Mouse (Mus musculus): Measurements from ENCODE around the gene Zc3h4. TPM values are rescaled to one million over a fixed set of nuclear protein-coding genes. Genes with fewer than 3 reads are reported as not detected.

Gene Zc3h4
- polyA plus RNA-seq, 1 experiment: 13.6 TPM

DNA sequence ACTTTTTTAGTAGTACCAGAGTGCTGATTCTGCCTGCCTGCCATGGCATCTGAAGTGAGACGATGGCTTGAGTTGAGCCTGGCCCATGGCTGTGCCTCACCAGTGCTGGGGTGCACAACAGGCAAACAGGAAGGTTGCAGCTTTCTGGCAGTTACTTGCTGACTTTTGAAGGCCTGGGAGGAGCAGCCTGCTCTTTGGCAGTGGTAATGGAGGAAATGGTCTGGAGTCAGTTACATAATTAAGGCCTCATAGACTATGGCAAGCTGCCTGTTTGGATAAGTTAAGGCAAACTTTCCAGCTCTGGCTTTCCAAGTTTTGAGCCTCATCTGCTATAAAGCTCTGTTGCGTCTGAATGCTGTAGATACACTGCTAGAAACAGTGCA, 4.4 kb downstream of the Zc3h4 start:
- Histone ChIP-seq H3K9me3 (ENCODE audit: control insufficient read depth, low read length) (no peaks in the 10 kb centered on the region), H3K36me3 (ENCODE audit: control insufficient read depth) (peaks cover 73% of the 10 kb centered on the region), H3K4me1 (ENCODE audit: control insufficient read depth) (peaks cover 66% of the 10 kb centered on the region), H3K27me3 (ENCODE audit: control insufficient read depth) (no peaks in the 10 kb centered on the region), H3K4me3 (replicated peaks) (peak overlapping the region; percentile 90)
- no peak for TF ChIP-seq TAL1 (IDR thresholded peaks at IDR 0.05; ENCODE audit: low read length)
- TF ChIP-seq GATA1 (IDR thresholded peaks at IDR 0.05; ENCODE audit: low read length): no peak

GRCm38 (mm10) chr7:16405516-16406351, 5.0 kb downstream of the Zc3h4 start:
- Histone ChIP-seq H3K4me3 (replicated peaks) (peak overlapping the region; percentile 90), H3K36me3 (ENCODE audit: control insufficient read depth) (peaks cover 79% of the 10 kb centered on the region), H3K9me3 (ENCODE audit: control insufficient read depth, low read length) (no peaks in the 10 kb centered on the region), H3K4me1 (ENCODE audit: control insufficient read depth) (peaks cover 69% of the 10 kb centered on the region), H3K27me3 (ENCODE audit: control insufficient read depth) (no peaks in the 10 kb centered on the region)
- TF ChIP-seq TAL1 (IDR thresholded peaks at IDR 0.05; ENCODE audit: low read length): peak; percentile 59
- TF ChIP-seq GATA1 (IDR thresholded peaks at IDR 0.05; ENCODE audit: low read length): peak; percentile 70

- Histone ChIP-seq H3K36me3 (ENCODE audit: control insufficient read depth) (peaks cover 91% of the 10 kb centered on the region), H3K4me3 (replicated peaks) (peak overlapping the region; percentile 37), H3K9me3 (ENCODE audit: control insufficient read depth, low read length) (no peaks in the 10 kb centered on the region), H3K27me3 (ENCODE audit: control insufficient read depth) (no peaks in the 10 kb centered on the region), H3K4me1 (ENCODE audit: control insufficient read depth) (peaks cover 82% of the 10 kb centered on the region)
- TF ChIP-seq GATA1 (IDR thresholded peaks at IDR 0.05; ENCODE audit: low read length) (no peak), TAL1 (IDR thresholded peaks at IDR 0.05; ENCODE audit: low read length) (no peak)
Measured at GRCm38 (mm10) chr7:16406978-16407377, 6.3 kb downstream of the Zc3h4 start.

DNA sequence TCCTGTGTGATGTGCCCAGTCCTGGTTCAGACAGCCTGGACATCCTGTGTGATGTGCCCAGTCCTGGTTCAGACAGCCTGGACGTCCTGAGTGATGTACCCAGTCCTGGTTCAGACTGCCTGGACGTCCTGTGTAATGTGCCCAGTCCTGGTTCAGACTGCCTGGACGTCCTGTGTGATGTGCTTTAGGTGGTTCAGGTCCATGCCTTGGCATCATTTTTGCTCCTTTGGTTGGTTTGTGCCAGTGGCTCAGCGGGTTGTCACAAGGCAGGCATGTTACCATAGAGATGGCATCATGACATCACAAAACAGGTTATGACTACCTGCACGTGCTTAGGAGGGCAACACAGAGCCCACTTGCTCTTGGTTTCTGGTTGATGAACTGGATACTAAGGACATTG, 10.4 kb downstream of the Zc3h4 start:
- peaks cover 83% of the 10 kb centered on the region for H3K4me1 ChIP-seq (ENCODE audit: control insufficient read depth)
- peaks cover 96% of the 10 kb centered on the region for H3K36me3 ChIP-seq (ENCODE audit: control insufficient read depth)
- H3K4me3 ChIP-seq (replicated peaks): no peak overlapping the region
- no peak for TF ChIP-seq GATA1 (IDR thresholded peaks at IDR 0.05; ENCODE audit: low read length)
- no peaks in the 10 kb centered on the region for H3K9me3 ChIP-seq (ENCODE audit: control insufficient read depth, low read length)
- H3K27me3 ChIP-seq (ENCODE audit: control insufficient read depth): no peaks in the 10 kb centered on the region

GRCm38 (mm10) chr7:16412220-16412896, 11.6 kb downstream of the Zc3h4 start:
- peaks cover 97% of the 10 kb centered on the region for H3K36me3 ChIP-seq (ENCODE audit: control insufficient read depth)
- no peaks in the 10 kb centered on the region for H3K27me3 ChIP-seq (ENCODE audit: control insufficient read depth)
- H3K4me3 ChIP-seq (replicated peaks): no peak overlapping the region
- peaks cover 79% of the 10 kb centered on the region for H3K4me1 ChIP-seq (ENCODE audit: control insufficient read depth)
- H3K9me3 ChIP-seq (ENCODE audit: control insufficient read depth, low read length): no peaks in the 10 kb centered on the region
- TF ChIP-seq TAL1 (IDR thresholded peaks at IDR 0.05; ENCODE audit: low read length) (no peak), GATA1 (IDR thresholded peaks at IDR 0.05; ENCODE audit: low read length) (no peak)

DNA sequence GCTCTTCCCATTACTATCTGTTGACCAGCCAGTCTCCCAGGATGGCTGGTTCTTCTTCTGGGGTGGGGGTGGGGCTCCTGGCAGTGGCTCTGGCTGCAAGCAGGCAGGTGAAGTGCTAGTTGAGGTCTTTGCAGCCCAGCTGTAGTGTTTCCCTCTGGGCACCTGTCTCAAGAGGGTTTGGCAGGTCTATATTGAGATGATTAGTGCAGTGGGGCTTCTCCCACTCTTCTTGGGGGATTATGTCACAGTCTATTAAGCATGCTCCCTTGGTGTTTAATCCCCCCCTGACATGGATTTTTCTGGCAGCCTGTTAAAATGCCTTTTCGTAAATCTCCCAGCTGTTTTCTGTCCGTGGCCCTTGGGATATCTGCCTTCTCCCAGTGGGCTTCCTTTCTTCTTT, 12.2 kb downstream of the Zc3h4 start:
- peaks cover 74% of the 10 kb centered on the region for H3K4me1 ChIP-seq (ENCODE audit: control insufficient read depth)
- H3K36me3 ChIP-seq (ENCODE audit: control insufficient read depth): peaks cover 97% of the 10 kb centered on the region

GRCm38 (mm10) chr7:16415426-16415825, 14.7 kb downstream of the Zc3h4 start:
- Histone ChIP-seq H3K4me3 (replicated peaks) (no peak overlapping the region), H3K4me1 (ENCODE audit: control insufficient read depth) (peaks cover 60% of the 10 kb centered on the region), H3K36me3 (ENCODE audit: control insufficient read depth) (peaks cover 100% of the 10 kb centered on the region), H3K27me3 (ENCODE audit: control insufficient read depth) (no peaks in the 10 kb centered on the region), H3K9me3 (ENCODE audit: control insufficient read depth, low read length) (no peaks in the 10 kb centered on the region)
- TF ChIP-seq GATA1 (IDR thresholded peaks at IDR 0.05; ENCODE audit: low read length) (no peak), TAL1 (IDR thresholded peaks at IDR 0.05; ENCODE audit: low read length) (no peak)

More for the DNA sequence above, 12.2 kb downstream of the Zc3h4 start:
- no peaks in the 10 kb centered on the region for H3K27me3 ChIP-seq (ENCODE audit: control insufficient read depth)
- H3K9me3 ChIP-seq (ENCODE audit: control insufficient read depth, low read length): no peaks in the 10 kb centered on the region
- no peak for TF ChIP-seq GATA1 (IDR thresholded peaks at IDR 0.05; ENCODE audit: low read length)
- TF ChIP-seq TAL1 (IDR thresholded peaks at IDR 0.05; ENCODE audit: low read length): no peak
- no peak overlapping the region for H3K4me3 ChIP-seq (replicated peaks)

GRCm38 (mm10) chr7:16417141-16417771, 16.5 kb downstream of the Zc3h4 start:
- no peak overlapping the region for H3K4me3 ChIP-seq (replicated peaks)
- peaks cover 42% of the 10 kb centered on the region for H3K4me1 ChIP-seq (ENCODE audit: control insufficient read depth)
- TF ChIP-seq TAL1 (IDR thresholded peaks at IDR 0.05; ENCODE audit: low read length): no peak
- TF ChIP-seq GATA1 (IDR thresholded peaks at IDR 0.05; ENCODE audit: low read length): no peak

DNA sequence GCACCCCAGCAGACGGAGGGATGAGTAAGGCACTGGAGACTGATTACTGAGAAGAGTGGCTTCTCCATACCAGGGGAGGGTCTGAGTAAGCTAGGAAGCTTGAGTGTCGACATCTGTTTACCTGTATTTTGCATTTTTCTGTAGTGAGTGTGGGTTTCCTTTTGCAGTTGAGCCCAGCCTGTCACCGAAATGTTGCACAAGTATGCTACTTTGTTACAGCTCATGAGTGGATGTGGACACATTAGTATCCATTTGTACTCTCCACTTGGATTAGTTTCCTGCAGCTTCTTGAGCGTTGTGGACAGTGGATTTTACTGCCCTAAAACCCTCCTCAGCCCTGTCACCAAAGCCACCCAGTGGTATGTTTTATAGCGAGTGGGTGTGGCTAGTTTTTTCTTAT, 18.0 kb downstream of the Zc3h4 start:
- H3K4me3 ChIP-seq (replicated peaks): no peak overlapping the region
- TF ChIP-seq GATA1 (IDR thresholded peaks at IDR 0.05; ENCODE audit: low read length): no peak
- no peak for TF ChIP-seq TAL1 (IDR thresholded peaks at IDR 0.05; ENCODE audit: low read length)
- no peaks in the 10 kb centered on the region for H3K9me3 ChIP-seq (ENCODE audit: control insufficient read depth, low read length)
- H3K4me1 ChIP-seq (ENCODE audit: control insufficient read depth): peaks cover 31% of the 10 kb centered on the region
- peaks cover 99% of the 10 kb centered on the region for H3K36me3 ChIP-seq (ENCODE audit: control insufficient read depth)
- no peaks in the 10 kb centered on the region for H3K27me3 ChIP-seq (ENCODE audit: control insufficient read depth)

More at GRCm38 (mm10) chr7:16417141-16417771, 16.5 kb downstream of the Zc3h4 start:
- no peaks in the 10 kb centered on the region for H3K9me3 ChIP-seq (ENCODE audit: control insufficient read depth, low read length)
- H3K36me3 ChIP-seq (ENCODE audit: control insufficient read depth): peaks cover 100% of the 10 kb centered on the region
- no peaks in the 10 kb centered on the region for H3K27me3 ChIP-seq (ENCODE audit: control insufficient read depth)

Measured in erythroblast, embryonic 14.5 days (primary cell).